Mouse (Mus musculus) CH12.LX (cell line): ENCODE results near the gene Tet1.

ENCODE experiments used
- CTCF ChIP-seq, 2 experiments: IDR thresholded peaks in 1 of 2; conservative IDR thresholded peaks in 1 of 2; 2 replicates each; pipeline ENCODE4 v1.5.1; 2011 to 2012; ENCODE audit warnings: low read depth in 2 of 2, low read length in 2 of 2, improper control_type of control experiment in 1 of 2, inconsistent platforms in 1 of 2, mild to moderate bottlenecking in 1 of 2, moderate library complexity in 1 of 2
- E2F4 ChIP-seq: IDR thresholded peaks from 2 replicates; pipeline ENCODE4 v1.6.1; 2011; ENCODE audit warnings: low read depth, low read length, improper control_type of control experiment; ENCODE audit not compliant: insufficient replicate concordance
- EP300 ChIP-seq: IDR thresholded peaks from 2 replicates; pipeline ENCODE4 v1.6.1; 2011; ENCODE audit warnings: low read length, improper control_type of control experiment
- ETS1 ChIP-seq: conservative IDR thresholded peaks from 2 replicates; pipeline ENCODE4 v1.6.1; 2012; ENCODE audit warnings: low read depth, mild to moderate bottlenecking, inconsistent platforms, low read length, improper control_type of control experiment, moderate library complexity
- MEF2A ChIP-seq: IDR thresholded peaks from 2 replicates; pipeline ENCODE4 v1.6.1; 2014; ENCODE audit warnings: low read depth, mild to moderate bottlenecking, inconsistent platforms, low read length, improper control_type of control experiment, borderline replicate concordance
- NELFE ChIP-seq: IDR thresholded peaks from 2 replicates; pipeline ENCODE4 v1.6.1; 2011; ENCODE audit warnings: low read depth, low read length, improper control_type of control experiment
- POLR2A ChIP-seq: IDR thresholded peaks from 2 replicates; pipeline ENCODE4 v1.6.1; 2011; ENCODE audit warnings: low read depth, mild to moderate bottlenecking, improper control_type of control experiment, low read length
- RCOR1 ChIP-seq: conservative IDR thresholded peaks from 2 replicates; pipeline ENCODE4 v1.6.1; 2012; ENCODE audit warnings: low read depth, mild to moderate bottlenecking, inconsistent platforms, low read length, improper control_type of control experiment
- ZNF384 ChIP-seq: IDR thresholded peaks from 2 replicates; pipeline ENCODE4 v1.6.1; 2012; ENCODE audit warnings: low read depth, low read length, improper control_type of control experiment, inconsistent platforms

DNA sequence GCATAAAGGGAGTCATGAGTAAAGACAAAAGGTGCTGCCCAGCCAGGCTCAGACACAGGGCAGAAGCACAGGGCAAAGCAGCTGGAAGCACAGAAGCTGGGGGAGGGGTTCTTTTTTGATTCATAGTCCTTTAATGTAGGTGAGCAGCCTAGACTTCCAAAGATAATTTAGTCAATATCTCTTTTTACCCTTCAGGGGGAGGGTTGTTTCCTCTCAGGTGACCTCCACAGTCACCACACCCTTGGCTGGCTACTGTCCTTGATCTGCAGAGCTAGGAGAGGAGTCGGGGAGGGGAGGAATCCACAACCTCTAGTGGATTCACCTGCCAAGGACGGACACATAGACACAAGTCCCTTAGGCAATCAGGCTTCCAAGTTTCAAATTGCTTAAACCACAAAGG, 10.7 kb downstream of the Tet1 start:
- TF ChIP-seq POLR2A (no peak), NELFE (no peak), CTCF (conservative IDR thresholded peaks at IDR 0.05 in 1 of 2, IDR thresholded peaks at IDR 0.05 in 1 of 2; ENCODE audit: low read depth in 2 of 2, low read length in 2 of 2) (no peak), ETS1 (no peak), EP300 (no peak), MEF2A (no peak), RCOR1 (no peak), ZNF384 (no peak), E2F4 (no peak)
